Mouse (Mus musculus) ES-E14 (cell line): ENCODE results near the gene Wdcp. TPM values are rescaled to one million over a fixed set of nuclear protein-coding genes. Genes with fewer than 3 reads are reported as not detected.
"Not testable (repeated sequence)": the region's sequence is repeated elsewhere in the genome, so short reads cannot be mapped to it uniquely, and the experiment has no call there.

ENCODE experiments used
- DNase-seq: peaks from one replicate; pipeline ENCODE4 v3.0.0-alpha.2; 2013; ENCODE audit warnings: low read depth, low spot score
- H3K27ac ChIP-seq: 2 replicates; pipeline ENCODE4 v1.5.1; 2012; ENCODE audit warnings: low read depth, mild to moderate bottlenecking, low read length, moderate library complexity, mixed read lengths; ENCODE audit not compliant: poor library complexity, insufficient read depth, severe bottlenecking
- H3K36me3 ChIP-seq: 2 replicates; pipeline ENCODE4 v1.6.1; 2012; ENCODE audit warnings: mild to moderate bottlenecking, low read length, moderate library complexity, mixed read lengths; ENCODE audit not compliant: control insufficient read depth, poor library complexity, insufficient read depth, severe bottlenecking
- H3K4me1 ChIP-seq, 2 experiments: fragments of 150-350 bp in 1 of 2; sonication (generic) in 1 of 2; 2 replicates each; pipeline ENCODE4 v1.6.1; 2012; ENCODE audit warnings: low read length in 2 of 2, mild to moderate bottlenecking in 1 of 2, mixed read lengths in 1 of 2; ENCODE audit not compliant: control insufficient read depth in 2 of 2, insufficient read depth in 2 of 2, poor library complexity in 1 of 2
- H3K4me3 ChIP-seq, 2 experiments: fragments of 150-350 bp in 1 of 2; sonication (generic) in 1 of 2; 2 replicates each; pipeline ENCODE4 v1.5.1; 2012; ENCODE audit warnings: low read length in 2 of 2, low read depth in 1 of 2, mild to moderate bottlenecking in 1 of 2, mixed read lengths in 1 of 2; ENCODE audit not compliant: insufficient read depth in 1 of 2, poor library complexity in 1 of 2, severe bottlenecking in 1 of 2
- H3K9ac ChIP-seq: 2 replicates; pipeline ENCODE4 v1.6.1; 2012; ENCODE audit warnings: low read depth, mild to moderate bottlenecking, low read length, mixed read lengths; ENCODE audit not compliant: poor library complexity, insufficient read depth, severe bottlenecking
- H3K9me3 ChIP-seq: fragments of 150-350 bp; sonication (generic); 2 replicates; pipeline ENCODE4 v1.6.1; 2012; ENCODE audit warnings: low read depth, mild to moderate bottlenecking, low read length; ENCODE audit not compliant: control insufficient read depth, insufficient read depth
- CHD2 ChIP-seq: IDR thresholded peaks from 2 replicates; pipeline ENCODE4 v1.6.1; 2014; ENCODE audit warnings: mild to moderate bottlenecking, low read depth, low read length, inconsistent platforms
- HCFC1 ChIP-seq: IDR thresholded peaks from 2 replicates; pipeline ENCODE4 v1.6.1; 2012; ENCODE audit warnings: low read length, inconsistent platforms, borderline replicate concordance; ENCODE audit not compliant: insufficient read depth
- MAFK ChIP-seq: IDR thresholded peaks from 2 replicates; pipeline ENCODE4 v1.6.1; 2014; ENCODE audit warnings: mild to moderate bottlenecking, low read depth, low read length, inconsistent platforms; ENCODE audit not compliant: insufficient read depth
- ZC3H11A ChIP-seq: IDR thresholded peaks from 2 replicates; pipeline ENCODE4 v1.6.1; 2012; ENCODE audit warnings: low read depth, mild to moderate bottlenecking, inconsistent platforms, low read length, borderline replicate concordance
- ZNF384 ChIP-seq: IDR thresholded peaks from 2 replicates; pipeline ENCODE4 v1.6.1; 2012; ENCODE audit warnings: low read depth, low read length, inconsistent platforms
- in situ Hi-C, 2 experiments: fragments of 600-800 bp; cut with MboI; formaldehyde crosslinking; loops; one replicate each; pipeline ENCODE4 v1.15.1; 2025; ENCODE audit warnings: low sequenced_read_pairs in 2 of 2, inconsistent platforms in 1 of 2; ENCODE audit not compliant: unreplicated experiment in 2 of 2
- total RNA-seq: library from RNA; depleted of rRNA; stranded (reverse); fragments of 300-350 nt; gene quantifications from 2 replicates; pipeline ENCODE4 v1.2.3, GENCODE M21; 2012

The Wdcp gene
- total RNA-seq, 1 experiment = 19.5 TPM

DNA sequence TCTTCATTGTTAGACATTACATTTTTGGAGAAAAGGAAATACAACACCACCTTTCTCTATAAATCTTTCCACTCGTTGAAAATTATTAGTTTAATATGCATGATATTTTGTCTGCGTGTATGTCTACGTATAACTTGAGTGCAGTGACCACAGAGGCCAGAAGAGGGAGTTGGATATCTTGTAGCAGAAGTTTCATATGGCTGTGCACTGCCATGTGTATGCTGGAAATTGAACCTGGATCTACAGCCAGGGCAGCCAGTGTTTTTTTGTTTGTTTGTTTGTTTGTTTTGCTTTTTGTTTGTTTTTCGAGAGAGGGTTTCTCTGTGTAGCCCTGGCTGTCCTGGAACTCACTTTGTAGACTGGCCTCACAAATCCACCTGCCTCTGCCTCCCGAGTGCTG is 35.9 kb downstream of the Wdcp start:
- Histone ChIP-seq H3K9ac (no peak overlapping the region), H3K4me1 (peaks cover 0 to 6% of the 10 kb centered on the region in 2 experiments; a peak in 2 of 4 replicates), H3K27ac (no peak overlapping the region), H3K4me3 (no peak overlapping the region), H3K9me3 (no peaks in the 10 kb centered on the region), H3K36me3 (peaks cover 10% of the 10 kb centered on the region)
- no peak for DNase-seq
- in situ Hi-C loops = no loop called here
- TF ChIP-seq ZC3H11A (0 out of 2 replicates have a peak, but pooled peaks have one; percentile 24), ZNF384 (no peak)

DNA sequence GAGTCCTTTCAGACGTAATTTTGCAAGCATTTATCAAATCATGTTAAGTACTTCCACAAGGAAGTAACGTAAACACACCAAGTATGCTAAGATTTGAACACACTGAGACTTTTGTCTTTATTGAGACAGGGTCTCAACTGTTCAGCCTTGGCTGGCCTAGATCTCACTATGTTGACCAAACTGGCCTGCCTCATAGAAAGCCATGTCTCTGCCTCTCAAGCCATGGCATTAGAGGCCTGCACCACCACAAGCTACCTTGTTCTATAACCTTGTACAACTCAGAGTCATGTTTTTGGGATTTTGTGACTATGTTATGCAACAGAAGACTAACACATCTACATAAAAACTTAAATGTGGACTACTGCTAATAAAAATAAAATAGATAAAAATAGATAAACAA is 39.0 kb downstream of the Wdcp start:
- in situ Hi-C loops = no loop called here
- Histone ChIP-seq H3K27ac (no peak overlapping the region), H3K4me1 (no peaks in the 10 kb centered on the region; a peak in 1 of 4 replicates), H3K9ac (no peak overlapping the region), H3K9me3 (no peaks in the 10 kb centered on the region), H3K4me3 (no peak overlapping the region), H3K36me3 (peaks cover 16% of the 10 kb centered on the region)
- no peak for TF ChIP-seq HCFC1
- no peak for TF ChIP-seq ZC3H11A
- no peak for TF ChIP-seq MAFK
- TF ChIP-seq CHD2 = no peak
- TF ChIP-seq ZNF384 = no peak
- no peak for DNase-seq

DNA sequence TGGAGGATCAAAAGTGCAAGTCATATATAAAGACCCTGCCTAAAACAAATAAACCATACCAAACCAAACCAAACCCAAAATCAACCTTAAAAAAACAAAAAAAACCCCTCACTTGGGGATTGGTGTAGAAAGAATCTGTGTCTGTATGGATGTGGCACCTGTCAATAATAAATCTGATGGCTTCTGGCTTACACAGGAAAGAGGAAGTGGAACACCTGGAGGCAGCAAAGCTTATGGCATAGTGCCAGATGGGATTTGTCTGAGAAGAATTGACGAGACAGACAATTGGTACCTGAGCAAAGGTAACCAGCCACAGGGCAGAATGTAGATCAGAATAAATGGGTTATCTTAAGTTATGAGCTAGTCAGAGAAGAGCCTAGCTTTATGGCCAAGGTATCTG is 42.0 kb downstream of the Wdcp start:
- Histone ChIP-seq H3K4me1 (no peaks in the 10 kb centered on the region), H3K9ac (no peak overlapping the region), H3K9me3 (no peaks in the 10 kb centered on the region), H3K27ac (no peak overlapping the region), H3K4me3 (no peak overlapping the region), H3K36me3 (peaks cover 18% of the 10 kb centered on the region)
- in situ Hi-C loops = no loop called here
- DNase-seq = no peak
- no peak for TF ChIP-seq HCFC1
- no peak for TF ChIP-seq ZNF384
- TF ChIP-seq MAFK = no peak
- TF ChIP-seq ZC3H11A = no peak
- no peak for TF ChIP-seq CHD2

DNA sequence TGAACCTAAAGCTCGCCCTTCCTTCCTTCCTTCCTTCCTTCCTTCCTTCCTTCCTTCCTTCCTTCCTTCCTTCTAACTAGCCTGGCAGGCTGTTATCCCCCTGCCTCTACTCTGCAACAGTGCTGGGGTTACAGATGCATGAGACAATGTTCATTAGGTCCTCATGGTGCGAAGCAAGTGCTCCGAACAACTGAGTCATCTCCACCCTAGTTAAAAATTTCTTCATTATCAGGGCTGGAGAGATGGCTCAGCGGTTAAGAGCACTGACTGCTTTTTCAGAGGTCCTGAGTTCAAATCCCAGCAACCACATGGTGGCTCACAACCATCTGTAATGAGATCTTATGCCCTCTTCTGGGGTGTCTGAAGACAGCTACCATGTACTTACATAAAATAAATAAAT is 43.5 kb downstream of the Wdcp start:
- DNase-seq, H3K4me3 ChIP-seq, H3K9ac ChIP-seq, in situ Hi-C loops, H3K4me1 ChIP-seq, H3K27ac ChIP-seq, H3K9me3 ChIP-seq: not testable (repeated sequence)
- H3K36me3 ChIP-seq = peaks cover 23% of the 10 kb centered on the region

DNA sequence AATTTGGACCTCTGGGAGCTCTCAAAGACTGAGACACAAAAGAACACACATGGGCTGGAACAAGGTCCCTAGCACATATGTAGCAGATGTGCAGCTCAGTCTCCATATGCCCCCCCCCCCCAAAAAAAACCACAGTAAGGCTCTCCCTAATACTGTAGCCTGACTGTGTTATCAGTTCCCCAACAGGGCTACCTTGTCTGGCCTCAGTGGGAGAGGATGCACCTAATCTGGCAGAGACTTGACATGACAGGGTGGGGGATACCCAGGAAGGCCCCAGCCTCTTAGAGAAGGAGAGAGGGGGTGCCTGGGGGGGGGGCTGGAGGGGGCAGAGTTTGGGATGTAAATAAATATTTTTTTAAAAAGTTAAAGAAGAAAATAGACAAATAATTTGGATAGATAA is 45.6 kb downstream of the Wdcp start:
- Histone ChIP-seq H3K9me3 (no peaks in the 10 kb centered on the region), H3K4me1 (peaks cover 2% of the 10 kb centered on the region in 2 experiments; a peak in 2 of 4 replicates), H3K4me3 (no peak overlapping the region), H3K9ac (no peak overlapping the region), H3K27ac (no peak overlapping the region), H3K36me3 (peaks cover 17% of the 10 kb centered on the region)
- in situ Hi-C loops = no loop called here
- TF ChIP-seq MAFK (no peak), ZNF384 (no peak), CHD2 (no peak), HCFC1 (no peak), ZC3H11A (no peak)
- DNase-seq = no peak
